Mouse (Mus musculus): ENCODE data around the gene Cep57l1. TPM values are rescaled to one million over a fixed set of nuclear protein-coding genes. Genes with fewer than 3 reads are reported as not detected.

The Cep57l1 gene
- polyA plus RNA-seq, 1 experiment from 2014 or later = 29.2 TPM

GRCm38 (mm10) chr10:41746554-41746953 is 63.1 kb downstream of the Cep57l1 start:
- DNase-seq (ENCODE audit: low spot score) = no peak

- no peak for DNase-seq (ENCODE audit: low spot score)
Measured at GRCm38 (mm10) chr10:41744006-41744405, 65.7 kb downstream of the Cep57l1 start.

GRCm38 (mm10) chr10:41740221-41740620 is 69.5 kb downstream of the Cep57l1 start:
- no peak for DNase-seq (ENCODE audit: low spot score)

- no peak for DNase-seq (ENCODE audit: low spot score)
Measured at GRCm38 (mm10) chr10:41737245-41737644, 72.4 kb downstream of the Cep57l1 start.

- no peak for DNase-seq (ENCODE audit: low spot score)
Measured at GRCm38 (mm10) chr10:41735398-41735797, 74.3 kb downstream of the Cep57l1 start.

- DNase-seq (ENCODE audit: low spot score) = no peak
Measured at GRCm38 (mm10) chr10:41733214-41733613, 76.5 kb downstream of the Cep57l1 start.

GRCm38 (mm10) chr10:41731932-41732331 is 77.7 kb downstream of the Cep57l1 start:
- no peak for DNase-seq (ENCODE audit: low spot score)

GRCm38 (mm10) chr10:41730746-41731145 is 78.9 kb downstream of the Cep57l1 start:
- DNase-seq (ENCODE audit: low spot score) = no peak

GRCm38 (mm10) chr10:41726215-41726614 is 83.5 kb downstream of the Cep57l1 start:
- no peak for DNase-seq (ENCODE audit: low spot score)

- no peak for DNase-seq (ENCODE audit: low spot score)
Measured at GRCm38 (mm10) chr10:41719587-41719986, 90.1 kb downstream of the Cep57l1 start.

GRCm38 (mm10) chr10:41716029-41716897 is 93.4 kb downstream of the Cep57l1 start, which contains the start of gene Ccdc162:
Gene Ccdc162 (minus strand): TSS chr10:41716634.
- DNase-seq (ENCODE audit: low spot score) = no peak

GRCm38 (mm10) chr10:41715557-41715956 is 94.1 kb downstream of the Cep57l1 start:
- no peak for DNase-seq (ENCODE audit: low spot score)

GRCm38 (mm10) chr10:41711467-41711866 is 98.2 kb downstream of the Cep57l1 start:
- DNase-seq (ENCODE audit: low spot score) = no peak

- DNase-seq (ENCODE audit: low spot score) = no peak
Measured at GRCm38 (mm10) chr10:41710773-41711172, 98.9 kb downstream of the Cep57l1 start.

GRCm38 (mm10) chr10:41709341-41709740 is 100.3 kb downstream of the Cep57l1 start:
- DNase-seq (ENCODE audit: low spot score) = no peak

- DNase-seq (ENCODE audit: low spot score) = no peak
Measured at GRCm38 (mm10) chr10:41699669-41700068, 110.0 kb downstream of the Cep57l1 start.

- no peak for DNase-seq (ENCODE audit: low spot score)
Measured at GRCm38 (mm10) chr10:41697040-41697439, 112.6 kb downstream of the Cep57l1 start.

GRCm38 (mm10) chr10:41690978-41691377 is 118.7 kb downstream of the Cep57l1 start:
- DNase-seq (ENCODE audit: low spot score) = no peak

GRCm38 (mm10) chr10:41689941-41690887 is 119.5 kb downstream of the Cep57l1 start:
- DNase-seq (ENCODE audit: low spot score) = peak; percentile 90

GRCm38 (mm10) chr10:41684548-41684996 is 125.1 kb downstream of the Cep57l1 start:
- DNase-seq (ENCODE audit: low spot score) = peak; percentile 51

GRCm38 (mm10) chr10:41682546-41683393 is 126.9 kb downstream of the Cep57l1 start:
- DNase-seq (ENCODE audit: low spot score) = peak; percentile 89
